Mouse (Mus musculus) limb, embryonic 11.5 days (tissue): ENCODE results near the gene Mymk. TPM values are rescaled to one million over a fixed set of nuclear protein-coding genes. Genes with fewer than 3 reads are reported as not detected.

Source experiments
- ATAC-seq: fragments of 200-750 bp; cut with Nextera tagmentation; 2 replicates; pipeline ENCODE4 v1.8.0; 2017; ENCODE audit warnings: low read depth; ENCODE audit not compliant: insufficient number of reproducible peaks, low FRiP score, low TSS enrichment
- DNase-seq: peaks from one replicate; pipeline ENCODE4 v3.0.0-alpha.2; 2015; ENCODE audit warnings: low spot score
- H3K27ac ChIP-seq: fragments of 300-500 bp; sonication (generic); replicated peaks from 2 replicates; pipeline ENCODE4 v1.5.1; 2014; ENCODE audit warnings: low read depth, mild to moderate bottlenecking, low read length
- H3K27me3 ChIP-seq: fragments of 300-500 bp; sonication (generic); 2 replicates; pipeline ENCODE4 v1.6.1; 2014; ENCODE audit warnings: mild to moderate bottlenecking, low read length, mixed read lengths; ENCODE audit not compliant: control insufficient read depth, insufficient read depth
- H3K36me3 ChIP-seq: fragments of 300-500 bp; sonication (generic); 2 replicates; pipeline ENCODE4 v1.6.1; 2014; ENCODE audit warnings: mild to moderate bottlenecking, low read length, moderate library complexity, mixed read lengths; ENCODE audit not compliant: control insufficient read depth, insufficient read depth
- H3K4me1 ChIP-seq: fragments of 300-500 bp; sonication (generic); 2 replicates; pipeline ENCODE4 v1.6.1; 2014; ENCODE audit warnings: low read length, mixed read lengths; ENCODE audit not compliant: control insufficient read depth, insufficient read depth
- H3K4me2 ChIP-seq: fragments of 300-500 bp; sonication (generic); 2 replicates; pipeline ENCODE4 v1.6.1; 2014; ENCODE audit warnings: low read depth, mild to moderate bottlenecking, moderate library complexity; ENCODE audit not compliant: severe bottlenecking
- H3K4me3 ChIP-seq: fragments of 300-500 bp; sonication (generic); 2 replicates; pipeline ENCODE4 v1.5.1; 2014; ENCODE audit warnings: low read depth, low read length
- H3K9ac ChIP-seq: fragments of 300-500 bp; sonication (generic); 2 replicates; pipeline ENCODE4 v1.6.1; 2014; ENCODE audit warnings: mild to moderate bottlenecking, low read length
- H3K9me3 ChIP-seq: fragments of 300-500 bp; sonication (generic); 2 replicates; pipeline ENCODE4 v1.6.1; 2016; ENCODE audit warnings: low read length; ENCODE audit not compliant: control insufficient read depth
- WGBS: fragments of 180-500 bp; shearing (Covaris S2); extraction: QIAGEN DNeasy Blood & Tissue Kit; methylation state at CpG from one replicate; pipeline ENCODE4 v1.1.7; 2014; 5-methylcytosine and 5-hydroxymethylcytosine counted together
- polyA plus RNA-seq: library from polyadenylated mRNA; unstranded; fragments of >200 nt; fragmentation: Nextera tagmentation; extraction: Ambion mirVana; gene quantifications from 2 replicates; pipeline ENCODE4 v1.2.1, GENCODE M21; 2014

Gene Mymk
- polyA plus RNA-seq, 1 experiment from 2014 or later = 6.2 TPM

DNA sequence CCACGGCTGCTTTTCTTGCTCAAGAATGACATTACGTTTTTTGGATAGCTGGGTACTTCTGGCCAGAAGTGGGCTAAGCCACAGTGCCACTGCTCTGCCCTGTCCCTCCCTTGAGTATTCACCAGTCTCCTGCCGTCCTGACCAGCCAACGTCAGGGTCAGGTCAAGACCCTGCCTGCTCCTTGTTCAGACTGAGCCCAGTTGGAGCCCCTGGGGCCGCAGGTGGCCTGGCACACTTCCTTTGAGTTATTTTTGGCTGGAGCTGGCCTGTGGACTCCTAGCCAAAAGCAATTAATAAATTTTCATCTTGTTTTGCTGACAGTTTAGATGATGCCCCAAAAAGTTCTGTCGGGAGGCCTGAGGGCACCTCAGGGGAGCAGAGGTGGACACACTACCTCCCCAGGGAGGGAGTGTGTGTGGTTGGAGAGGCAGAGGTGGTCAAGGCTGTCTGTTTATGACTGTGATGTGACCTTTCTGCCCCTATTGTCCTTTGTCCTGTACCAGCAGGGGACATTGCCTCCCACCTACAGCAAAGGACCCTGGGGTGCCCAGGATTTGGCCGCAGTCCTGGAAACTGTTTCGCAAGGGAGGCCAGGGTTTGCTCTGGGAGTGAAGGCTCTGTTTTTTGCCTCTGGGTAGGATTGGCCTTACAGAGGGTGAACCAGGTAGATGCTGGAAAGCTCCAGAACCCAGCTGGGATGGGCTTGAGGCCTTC lies 29.7 kb downstream of the Mymk start:
- DNase-seq = no peak
- WGBS = 75% methylated on average over 8 of the region's 8 CpGs
- no peaks in the 10 kb centered on the region for H3K9me3 ChIP-seq
- ATAC-seq = no peak
- H3K4me1 ChIP-seq = no peaks in the 10 kb centered on the region
- H3K4me3 ChIP-seq = no peak overlapping the region
- H3K36me3 ChIP-seq = no peaks in the 10 kb centered on the region
- no peaks in the 10 kb centered on the region for H3K27me3 ChIP-seq
- no peak overlapping the region for H3K27ac ChIP-seq
- no peak overlapping the region for H3K9ac ChIP-seq
- H3K4me2 ChIP-seq = no peak overlapping the region

DNA sequence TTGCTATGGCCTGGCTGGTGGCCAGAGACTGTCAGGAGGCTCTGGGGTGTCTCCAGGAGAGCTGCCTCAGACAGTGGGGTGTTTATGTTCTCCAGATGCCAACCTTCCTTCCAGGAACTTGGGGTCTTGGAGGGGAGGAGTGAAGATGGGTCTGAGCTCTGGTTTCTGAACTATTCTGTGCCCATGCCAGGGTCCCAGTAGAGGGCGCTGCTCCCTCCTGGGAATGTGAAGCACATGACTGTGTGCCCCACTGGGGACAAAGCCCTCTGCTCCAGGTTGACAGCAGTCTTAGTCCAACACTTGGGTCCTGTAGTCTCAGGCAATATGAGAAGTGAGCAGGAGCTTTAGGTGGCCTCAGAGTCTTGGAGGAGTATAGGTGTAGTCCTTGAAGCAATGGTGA lies 32.7 kb downstream of the Mymk start:
- Histone ChIP-seq H3K9me3 (no peaks in the 10 kb centered on the region), H3K36me3 (no peaks in the 10 kb centered on the region), H3K27ac (no peak overlapping the region), H3K4me3 (no peak overlapping the region), H3K4me2 (no peak overlapping the region), H3K4me1 (0 out of 2 replicates have a peak, but pooled peaks cover 3% of the 10 kb centered on the region), H3K27me3 (no peaks in the 10 kb centered on the region), H3K9ac (0 out of 2 replicates have a peak overlapping the region, but pooled peaks have one; percentile 7)
- peak; percentile 62 for DNase-seq
- 9% methylated on average over 1 of the region's 1 CpGs for WGBS
- ATAC-seq = no peak

DNA sequence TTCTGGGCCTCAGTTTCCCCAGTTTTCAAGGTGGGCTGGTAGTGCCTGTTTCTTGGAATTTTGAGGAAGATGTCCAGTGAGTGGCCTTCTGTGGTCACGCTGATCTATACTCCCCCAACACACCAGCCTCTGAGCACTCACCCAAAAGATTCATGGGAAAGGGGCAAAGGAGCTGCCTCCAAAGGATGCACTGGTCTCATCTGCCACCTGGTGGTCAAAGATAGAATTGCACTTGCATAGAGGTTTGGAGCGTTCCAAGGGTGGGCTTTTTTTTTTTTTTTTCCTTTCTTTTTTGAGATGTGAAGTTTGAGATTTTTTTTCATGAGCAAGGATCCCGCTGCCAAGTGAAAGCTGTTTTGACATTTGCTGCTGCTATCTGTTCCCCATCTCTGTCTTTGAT lies 33.4 kb downstream of the Mymk start:
- 0 out of 2 replicates have a peak, but pooled peaks cover 3% of the 10 kb centered on the region for H3K4me1 ChIP-seq
- H3K9ac ChIP-seq = no peak overlapping the region
- no peaks in the 10 kb centered on the region for H3K9me3 ChIP-seq
- 3% methylated on average over 3 of the region's 3 CpGs for WGBS
- no peak overlapping the region for H3K4me2 ChIP-seq
- no peaks in the 10 kb centered on the region for H3K36me3 ChIP-seq
- no peak overlapping the region for H3K27ac ChIP-seq
- no peak overlapping the region for H3K4me3 ChIP-seq
- ATAC-seq = no peak
- no peaks in the 10 kb centered on the region for H3K27me3 ChIP-seq
- DNase-seq = peak; percentile 88

GRCm38 (mm10) chr2:27037008-27037407 lies 35.0 kb downstream of the Mymk start:
- DNase-seq = no peak
- no peak for ATAC-seq
- Histone ChIP-seq H3K4me1 (0 out of 2 replicates have a peak, but pooled peaks cover 3% of the 10 kb centered on the region), H3K27ac (no peak overlapping the region), H3K9ac (no peak overlapping the region), H3K4me3 (no peak overlapping the region), H3K9me3 (no peaks in the 10 kb centered on the region), H3K36me3 (no peaks in the 10 kb centered on the region), H3K27me3 (no peaks in the 10 kb centered on the region), H3K4me2 (no peak overlapping the region)
- 68% methylated on average over 4 of the region's 4 CpGs for WGBS

DNA sequence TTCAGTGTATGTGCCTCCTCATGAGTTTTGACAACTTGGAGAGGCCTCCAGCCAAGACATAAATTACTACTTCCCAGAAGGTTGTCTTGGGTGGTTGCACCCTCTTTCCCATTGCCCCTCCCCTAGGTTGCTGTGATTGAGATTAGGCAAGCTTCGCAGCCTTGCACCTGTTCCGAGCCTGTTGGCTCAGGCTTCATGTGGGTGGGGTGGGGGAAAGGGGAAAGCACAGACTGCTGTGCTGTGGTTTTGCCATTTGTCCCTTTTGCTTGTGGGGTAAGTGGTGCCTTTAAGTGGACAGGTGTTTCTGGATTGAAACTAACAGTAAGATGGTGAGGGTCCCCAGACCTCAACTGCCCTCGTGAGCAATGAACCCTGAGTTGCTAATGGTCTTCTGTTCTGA lies 36.0 kb downstream of the Mymk start:
- no peak for DNase-seq
- WGBS = 69% methylated on average over 3 of the region's 3 CpGs
- no peak overlapping the region for H3K9ac ChIP-seq
- H3K4me2 ChIP-seq = no peak overlapping the region
- no peak overlapping the region for H3K4me3 ChIP-seq
- no peaks in the 10 kb centered on the region for H3K27me3 ChIP-seq
- H3K27ac ChIP-seq = no peak overlapping the region
- ATAC-seq = no peak
- 0 out of 2 replicates have a peak, but pooled peaks cover 3% of the 10 kb centered on the region for H3K4me1 ChIP-seq
- H3K36me3 ChIP-seq = no peaks in the 10 kb centered on the region
- H3K9me3 ChIP-seq = no peaks in the 10 kb centered on the region

DNA sequence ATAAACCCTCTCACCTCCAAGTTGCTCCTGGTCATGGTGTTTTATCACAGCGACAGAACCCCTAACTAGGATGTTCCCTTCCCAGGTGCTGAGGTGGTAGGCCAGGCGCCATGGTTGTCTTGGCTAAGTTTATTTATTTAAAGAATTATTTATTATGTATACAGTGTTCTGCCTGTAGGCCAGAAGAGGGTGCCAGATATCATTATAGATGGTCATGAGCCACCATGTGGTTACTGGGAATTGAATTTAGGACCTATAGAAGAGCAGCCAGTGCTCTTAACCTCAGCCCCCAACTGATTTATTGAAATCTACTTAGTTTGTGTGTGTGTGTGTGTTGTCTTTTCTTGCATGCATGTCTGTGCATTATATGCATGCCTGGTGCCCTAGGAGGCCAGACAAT lies 39.6 kb downstream of the Mymk start:
- Histone ChIP-seq H3K9ac (no peak overlapping the region), H3K4me3 (no peak overlapping the region), H3K27ac (no peak overlapping the region), H3K4me1 (0 out of 2 replicates have a peak, but pooled peaks cover 3% of the 10 kb centered on the region), H3K9me3 (no peaks in the 10 kb centered on the region), H3K27me3 (no peaks in the 10 kb centered on the region), H3K36me3 (no peaks in the 10 kb centered on the region), H3K4me2 (no peak overlapping the region)
- ATAC-seq (no peak), DNase-seq (no peak)
- WGBS = 65% methylated on average over 2 of the region's 2 CpGs

DNA sequence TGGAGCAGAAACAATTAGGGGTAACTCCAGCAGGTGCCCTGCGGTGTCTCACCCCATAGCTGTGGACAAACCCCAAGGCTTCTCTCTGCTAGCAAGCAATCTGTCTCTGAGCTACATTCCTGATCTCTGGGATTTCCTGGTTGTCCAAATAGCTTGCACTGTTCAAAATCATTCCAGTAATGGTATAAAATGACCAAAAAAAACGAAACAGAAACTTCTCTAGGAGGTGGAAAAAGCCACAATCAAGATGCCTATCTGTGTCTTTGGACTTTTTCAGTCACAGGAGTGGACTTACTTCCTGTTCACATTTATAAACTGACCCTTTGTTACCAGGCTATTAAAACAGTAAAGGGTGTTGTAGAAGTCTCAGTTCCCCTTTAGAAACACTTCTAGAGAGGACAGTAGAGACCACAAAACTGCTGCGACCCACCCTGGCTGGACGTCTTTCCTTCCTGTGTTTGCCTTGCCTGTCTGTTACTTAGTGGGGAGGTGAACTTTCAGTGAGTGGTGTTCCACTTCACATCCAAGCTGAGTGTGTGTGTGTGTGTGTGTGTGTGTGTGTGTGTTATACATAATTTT lies 43.5 kb downstream of the Mymk start:
- no peak for ATAC-seq
- WGBS = 73% methylated on average over 4 of the region's 4 CpGs
- Histone ChIP-seq H3K4me2 (peak overlapping the region; percentile 57; the same call in 1 of the 2 replicates), H3K4me1 (no peaks in the 10 kb centered on the region), H3K4me3 (no peak overlapping the region; the same call in 1 of the 2 replicates), H3K9me3 (no peaks in the 10 kb centered on the region), H3K27ac (no peak overlapping the region), H3K9ac (no peak overlapping the region), H3K27me3 (no peaks in the 10 kb centered on the region), H3K36me3 (no peaks in the 10 kb centered on the region)
- no peak for DNase-seq

- Histone ChIP-seq H3K9ac (peak within 1 kb of the TSS; percentile 34; the same call in 1 of the 2 replicates), H3K9me3 (no peaks in the 10 kb centered on the region), H3K4me2 (peak within 1 kb of the TSS; percentile 57), H3K4me3 (peak within 1 kb of the TSS; percentile 22), H3K27ac (no peak within 1 kb of the TSS), H3K36me3 (no peaks in the 10 kb centered on the region), H3K4me1 (0 out of 2 replicates have a peak, but pooled peaks cover 2% of the 10 kb centered on the region), H3K27me3 (no peaks in the 10 kb centered on the region)
- 4% methylated on average over 38 of the region's 38 CpGs for WGBS
- ATAC-seq = peak; percentile 91
- peak; percentile 83 for DNase-seq
These were observed 44.2 kb downstream of the Mymk start, which contains the start of gene Slc2a6 for GRCm38 (mm10) chr2:27027618-27028436. Gene Slc2a6 (minus strand): TSS chr2:27027998.
